ENCODE assay signal across 14 mouse cellular contexts in the genomic region with DNA sequence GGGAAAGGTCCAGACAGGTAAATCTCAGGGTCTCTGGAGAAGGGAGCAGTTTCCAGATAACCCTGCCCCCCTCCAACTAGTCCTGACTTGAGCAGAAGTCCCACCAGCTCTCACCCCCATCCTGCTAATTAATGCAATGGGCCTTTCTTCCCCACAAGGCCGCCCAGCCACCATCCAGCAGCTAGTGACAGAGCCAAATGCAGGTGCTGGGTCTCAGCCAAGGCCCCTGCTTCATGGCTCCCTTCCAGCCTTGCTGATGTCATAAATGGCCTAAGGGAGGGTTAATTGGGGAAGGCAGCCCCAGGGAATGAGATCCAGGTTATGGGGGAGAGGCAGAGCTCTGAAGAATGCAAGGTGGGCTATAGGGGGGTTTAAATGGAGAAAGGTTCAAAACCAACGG. TPM values are rescaled to one million over a fixed set of nuclear protein-coding genes. Genes with fewer than 3 reads are reported as not detected.
DNase-seq lines count a peak whose midpoint lies in the region; ATAC-seq and TF ChIP-seq lines count a peak whose summit lies in the region.
"Had no signal": no experiment of that assay in that cellular context is flagged by ENCODE, and none has a peak within 500 bp of the region (broad histone marks: within the 10 kb centered on the region; RNA-seq: fewer than 3 reads in every experiment).

No protein-coding gene starts in this region.

- TF ChIP-seq CTCF in hindbrain, postnatal 0 days (IDR thresholded peaks at IDR 0.05; ENCODE audit: low read depth) = no peak
- TF ChIP-seq CTCF in thymus, adult 2 months (IDR thresholded peaks at IDR 0.05; ENCODE audit: borderline replicate concordance, control insufficient read depth, extremely low read depth, insufficient read depth, low read length, poor library complexity) = no peak

- H3K36me3 ChIP-seq in forebrain, embryonic 10.5 days (replicated peaks) = peaks cover 33% of the 10 kb centered on the region
- H3K36me3 ChIP-seq in forebrain, embryonic 11.5 days (ENCODE audit: control insufficient read depth, insufficient read depth, low read length) = no peaks in the 10 kb centered on the region; the same call in 1 of the 2 replicates
- H3K36me3 ChIP-seq in hindbrain, postnatal 0 days (ENCODE audit: insufficient read depth, low read length) = no peaks in the 10 kb centered on the region
- H3K36me3 ChIP-seq in thymus, adult 2 months (ENCODE audit: control insufficient read depth, insufficient read depth, low read length) = no peaks in the 10 kb centered on the region
- H3K36me3 ChIP-seq: G1E; liver, embryonic 13.5 days had no signal

- 74% methylated on average over 2 of the region's 2 CpGs for WGBS in forebrain, embryonic 10.5 days
- WGBS in forebrain, embryonic 11.5 days = 56% methylated on average over 2 of the region's 2 CpGs
- WGBS in hindbrain, postnatal 0 days = 31% methylated on average over 2 of the region's 2 CpGs
- 77% methylated on average over 2 of the region's 2 CpGs for WGBS in thymus, adult 2 months

- peaks cover 61% of the 10 kb centered on the region for H3K4me1 ChIP-seq in forebrain, embryonic 10.5 days
- peaks cover 9% of the 10 kb centered on the region; the same call in 1 of the 2 replicates for H3K4me1 ChIP-seq in forebrain, embryonic 11.5 days (replicated peaks; ENCODE audit: control insufficient read depth, insufficient read depth, low read length)
- peaks cover 18% of the 10 kb centered on the region for H3K4me1 ChIP-seq in hindbrain, postnatal 0 days (ENCODE audit: insufficient read depth, low read length)
- H3K4me1 ChIP-seq in thymus, adult 2 months (replicated peaks; ENCODE audit: control insufficient read depth, insufficient read depth, low read length) = no peaks in the 10 kb centered on the region

- TF ChIP-seq POLR2A in thymus, adult 2 months (IDR thresholded peaks at IDR 0.05; ENCODE audit: control insufficient read depth, extremely low read depth, insufficient read depth, low read length, poor library complexity) = no peak

- no peak for DNase-seq in forebrain, embryonic 10.5 days (ENCODE audit: extremely low spot score, low spot score)
- DNase-seq in forebrain, embryonic 11.5 days (ENCODE audit: low spot score) = no peak
- peak; percentile 69 for DNase-seq in MN1 (ENCODE audit: low spot score)
- peak; percentile 63 to 74 for DNase-seq in adrenal gland, postnatal 36 days
- peak; percentile 58 for DNase-seq in hindbrain, postnatal 0 days (ENCODE audit: low spot score)
- no peak for DNase-seq in gastrocnemius, postnatal 4 days (ENCODE audit: low spot score in 2 of 2)
- DNase-seq in liver = no peak
- DNase-seq in thymus, adult 2 months = no peak
- DNase-seq: B cell, adult 2 months; cerebellum, adult 18-20 months; heart, postnatal 10 days; layer of hippocampus, postnatal 36 days; liver, embryonic 13.5 days had no signal

- H3K9me3 ChIP-seq in forebrain, embryonic 10.5 days = no peaks in the 10 kb centered on the region
- H3K9me3 ChIP-seq in forebrain, embryonic 11.5 days (ENCODE audit: control insufficient read depth, low read length) = no peaks in the 10 kb centered on the region
- H3K9me3 ChIP-seq in hindbrain, postnatal 0 days (ENCODE audit: low read length) = no peaks in the 10 kb centered on the region
- H3K9me3 ChIP-seq: G1E; liver, embryonic 13.5 days had no signal

- H3K4me3 ChIP-seq in forebrain, embryonic 10.5 days = no peak overlapping the region
- H3K4me3 ChIP-seq in forebrain, embryonic 11.5 days (ENCODE audit: low read depth, low read length) = no peak overlapping the region
- no peak overlapping the region for H3K4me3 ChIP-seq in hindbrain, postnatal 0 days (ENCODE audit: low read length)
- H3K4me3 ChIP-seq in thymus, adult 2 months (ENCODE audit: control insufficient read depth, insufficient read depth, low read length) = no peak overlapping the region
- H3K4me3 ChIP-seq: liver, embryonic 13.5 days had no signal

- H3K27me3 ChIP-seq in forebrain, embryonic 10.5 days (ENCODE audit: poor library complexity, severe bottlenecking) = peaks cover 98% of the 10 kb centered on the region
- peaks cover 12% of the 10 kb centered on the region for H3K27me3 ChIP-seq in forebrain, embryonic 11.5 days (ENCODE audit: control insufficient read depth, insufficient read depth, low read length)
- H3K27me3 ChIP-seq in hindbrain, postnatal 0 days (ENCODE audit: insufficient read depth, low read length) = no peaks in the 10 kb centered on the region
- H3K27me3 ChIP-seq in thymus, adult 2 months (ENCODE audit: control insufficient read depth, insufficient read depth, low read length) = no peaks in the 10 kb centered on the region
- H3K27me3 ChIP-seq: liver, embryonic 13.5 days had no signal

- no peak overlapping the region for H3K9ac ChIP-seq in forebrain, embryonic 11.5 days (ENCODE audit: low read length)
- H3K9ac ChIP-seq in hindbrain, postnatal 0 days (replicated peaks; ENCODE audit: low read length) = no peak overlapping the region
- H3K9ac ChIP-seq: liver, embryonic 13.5 days had no signal

- H3K4me2 ChIP-seq in forebrain, embryonic 11.5 days (ENCODE audit: low read depth, low read length, severe bottlenecking) = no peak overlapping the region
- no peak overlapping the region for H3K4me2 ChIP-seq in hindbrain, postnatal 0 days (ENCODE audit: low read depth, low read length)
- H3K4me2 ChIP-seq: liver, embryonic 13.5 days had no signal

- H3K27ac ChIP-seq in forebrain, embryonic 10.5 days = 0 out of 2 replicates have a peak overlapping the region, but pooled peaks have one; percentile 62
- no peak overlapping the region for H3K27ac ChIP-seq in forebrain, embryonic 11.5 days (ENCODE audit: low read depth, low read length)
- no peak overlapping the region for H3K27ac ChIP-seq in hindbrain, postnatal 0 days
- no peak overlapping the region for H3K27ac ChIP-seq in thymus, adult 2 months (ENCODE audit: control insufficient read depth, insufficient read depth, low read length)
- H3K27ac ChIP-seq: liver, embryonic 13.5 days had no signal

- ATAC-seq in forebrain, embryonic 11.5 days (replicated peaks; ENCODE audit: low FRiP score) = no peak
- no peak for ATAC-seq in hindbrain, postnatal 0 days

RNA-seq across cellular contexts. Expression of a gene that starts 32.4 kb away (rescaled TPM):
- polyA plus RNA-seq in forebrain, embryonic 10.5 days (2016; fragmentation: Nextera tagmentation; extraction: Ambion mirVana) = 21.9 and 29.6 TPM in 2 replicates
- polyA plus RNA-seq in forebrain, embryonic 11.5 days (2014; fragmentation: Nextera tagmentation; extraction: Ambion mirVana) = 114 and 145 TPM in 2 replicates
- 1 to 10 TPM; 5.1 to 9.4 TPM for total RNA-seq in adrenal gland, postnatal 36 days (2021)
- 53.0 and 83.8 TPM in 2 replicates for total RNA-seq in hindbrain, postnatal 0 days (2014; rRNA removed)
- 45.5 and 48.4 TPM in 2 replicates for polyA plus RNA-seq in hindbrain, postnatal 0 days (2015; fragmentation: Nextera tagmentation; extraction: Ambion mirVana)
- total RNA-seq in gastrocnemius, postnatal 4 days (2021) = 1 to 10 TPM; 4.9 to 5.0 TPM
- polyA plus RNA-seq in thymus, adult 2 months (2012; rRNA removed) = 6.3 and 6.7 TPM in 2 replicates
- total RNA-seq: G1E had no signal
- polyA plus RNA-seq: G1E had no signal

RNA-seq across cellular contexts. Expression of a gene that starts 59.4 kb away (rescaled TPM):
- polyA plus RNA-seq in forebrain, embryonic 10.5 days (2016; fragmentation: Nextera tagmentation; extraction: Ambion mirVana) = 17.3 and 18.7 TPM in 2 replicates
- polyA plus RNA-seq in forebrain, embryonic 11.5 days (2014; fragmentation: Nextera tagmentation; extraction: Ambion mirVana) = 16.1 and 18.2 TPM in 2 replicates
- 10 to 100 TPM; 39.7 to 58.7 TPM for total RNA-seq in adrenal gland, postnatal 36 days (2021)
- 33.8 and 41.9 TPM in 2 replicates for total RNA-seq in hindbrain, postnatal 0 days (2014; rRNA removed)
- polyA plus RNA-seq in hindbrain, postnatal 0 days (2015; fragmentation: Nextera tagmentation; extraction: Ambion mirVana) = 40.0 and 41.0 TPM in 2 replicates
- 1 to 10 TPM; 1.4 to 1.7 TPM for total RNA-seq in gastrocnemius, postnatal 4 days (2021)
- polyA plus RNA-seq in thymus, adult 2 months (2012; rRNA removed) = 0.31 and 0.55 TPM in 2 replicates
- polyA plus RNA-seq: G1E had no signal

Comparison
In these comparisons a context has a peak if more than half of its experiments do, and no peak if none do; other contexts are left out.
1. DNase-seq: peak in MN1 (single experiment), adrenal gland, postnatal 36 days (2 of 2) and hindbrain, postnatal 0 days (single experiment); none in forebrain, embryonic 10.5 days (single experiment), forebrain, embryonic 11.5 days (single experiment), gastrocnemius, postnatal 4 days (0 of 2), liver (single experiment) and thymus, adult 2 months (single experiment).
2. RNA of a gene that starts 59.4 kb away (polyA plus RNA-seq): 40.0 to 41.0 TPM in hindbrain, postnatal 0 days, 17.3 to 18.7 TPM in forebrain, embryonic 10.5 days and 16.1 to 18.2 TPM in forebrain, embryonic 11.5 days; 0.31 to 0.55 TPM in thymus, adult 2 months; every median in the first group is over 10 times any median in the second.